Mouse (Mus musculus): ENCODE measurements around the gene Tmem131l. TPM values are rescaled to one million over a fixed set of nuclear protein-coding genes. Genes with fewer than 3 reads are reported as not detected.

Tmem131l gene
- total RNA-seq, 2 experiments from 2014 or later = 10.1 to 12.7 TPM

- DNase-seq = no peak
Observed at GRCm38 (mm10) chr3:84015484-84016016, 24.4 kb downstream of the Tmem131l start.

GRCm38 (mm10) chr3:84010995-84011663, 28.8 kb downstream of the Tmem131l start:
- no peak for DNase-seq

GRCm38 (mm10) chr3:84005989-84006388, 34.0 kb downstream of the Tmem131l start:
- DNase-seq = no peak

GRCm38 (mm10) chr3:84004330-84005090, 35.5 kb downstream of the Tmem131l start:
- DNase-seq = no peak

- DNase-seq = no peak
Observed at GRCm38 (mm10) chr3:84002433-84003090, 37.4 kb downstream of the Tmem131l start.

- no peak for DNase-seq
Observed at GRCm38 (mm10) chr3:83997563-83997962, 42.4 kb downstream of the Tmem131l start.

- no peak for DNase-seq
Observed at GRCm38 (mm10) chr3:83997036-83997435, 42.9 kb downstream of the Tmem131l start.

GRCm38 (mm10) chr3:83996086-83996485, 43.9 kb downstream of the Tmem131l start:
- no peak for DNase-seq

GRCm38 (mm10) chr3:83995254-83995830, 44.6 kb downstream of the Tmem131l start:
- DNase-seq = peak; percentile 29

- no peak for DNase-seq
Observed at GRCm38 (mm10) chr3:83994217-83994839, 45.6 kb downstream of the Tmem131l start.

- peak; percentile 75 for DNase-seq
Observed at GRCm38 (mm10) chr3:83993089-83993516, 46.9 kb downstream of the Tmem131l start.

- DNase-seq = no peak
Observed at GRCm38 (mm10) chr3:83991691-83992524, 48.1 kb downstream of the Tmem131l start.

- DNase-seq = no peak
Observed at GRCm38 (mm10) chr3:83988214-83988613, 51.8 kb downstream of the Tmem131l start.

- DNase-seq = no peak
Observed at GRCm38 (mm10) chr3:83987533-83988112, 52.4 kb downstream of the Tmem131l start.

GRCm38 (mm10) chr3:83986740-83987139, 53.2 kb downstream of the Tmem131l start:
- no peak for DNase-seq

GRCm38 (mm10) chr3:83985426-83985825, 54.5 kb downstream of the Tmem131l start:
- DNase-seq = no peak

GRCm38 (mm10) chr3:83984379-83984778, 55.6 kb downstream of the Tmem131l start:
- DNase-seq = no peak

- DNase-seq = no peak
Observed at GRCm38 (mm10) chr3:83982821-83983220, 57.2 kb downstream of the Tmem131l start.

GRCm38 (mm10) chr3:83980231-83980872, 59.6 kb downstream of the Tmem131l start:
- no peak for DNase-seq

Measured in gastrocnemius, postnatal 25 days (tissue).